Mouse (Mus musculus): Measurements from ENCODE around the gene Dnaic2.

DNA sequence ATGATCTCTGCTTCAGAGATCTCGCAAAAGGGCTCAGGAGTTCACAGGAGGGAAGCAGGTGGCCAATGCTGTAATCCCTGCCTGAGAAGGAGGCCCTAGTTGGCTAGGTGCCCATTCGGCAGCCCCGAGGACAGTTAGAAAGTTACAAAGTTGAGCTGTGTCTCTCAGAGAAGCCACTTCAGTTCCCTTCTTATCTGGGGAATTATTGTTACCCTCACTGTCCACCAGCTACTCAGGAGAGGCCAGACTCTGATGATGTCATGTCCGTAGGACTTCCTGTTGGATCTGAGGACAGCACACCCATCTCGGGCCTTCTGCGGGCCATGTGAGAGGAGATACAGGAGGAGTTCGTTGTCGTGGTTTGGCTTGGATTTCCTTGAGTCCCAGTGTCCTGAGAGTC lies 47.6 kb upstream of the Dnaic2 start:
- TF ChIP-seq CTCF (IDR thresholded peaks at IDR 0.05; ENCODE audit: low read depth) (no peak), EP300 (IDR thresholded peaks at IDR 0.05; ENCODE audit: low read depth) (no peak)

Data from liver, embryonic 14.5 days (tissue).